Mouse (Mus musculus) ES-Bruce4 (cell line): Measurements from ENCODE around the gene Sugct.

Source experiments
- CTCF ChIP-seq: IDR thresholded peaks from one replicate; pipeline ENCODE4 v1.8.1; 2011; ENCODE audit warnings: low read depth, low read length
- EP300 ChIP-seq: IDR thresholded peaks from 2 replicates; pipeline ENCODE4 v1.6.1; 2011; ENCODE audit warnings: low read depth, low read length; ENCODE audit not compliant: insufficient read depth
- POLR2A ChIP-seq: IDR thresholded peaks from one replicate; pipeline ENCODE4 v1.8.1; 2011; ENCODE audit warnings: low read length; ENCODE audit not compliant: insufficient read depth

DNA sequence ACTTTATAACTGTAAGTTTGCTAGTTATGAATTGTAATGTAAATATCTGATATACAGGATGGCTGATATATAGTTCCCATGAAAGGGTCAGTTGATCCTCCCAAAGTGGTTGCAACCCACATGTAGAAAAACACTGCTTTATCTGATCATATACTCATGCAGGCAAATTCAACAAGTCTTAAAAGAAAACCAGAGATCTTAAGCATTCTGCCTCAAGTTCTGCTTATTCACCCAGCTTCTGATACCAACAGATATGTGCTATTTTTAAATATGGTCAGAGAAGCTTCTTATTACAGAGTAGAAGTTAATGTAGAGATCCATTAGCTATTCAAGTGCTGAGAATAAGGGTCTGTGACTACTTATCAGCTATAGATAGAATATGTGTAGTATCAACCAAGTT is 6.0 kb upstream of the Sugct start:
- TF ChIP-seq POLR2A (no peak), CTCF (no peak), EP300 (no peak)
